Mouse (Mus musculus) urinary bladder, adult 18-20 months (tissue): ENCODE data around the gene Rbm48.
"Not testable (repeated sequence)": the region's sequence is repeated elsewhere in the genome, so short reads cannot be mapped to it uniquely, and the experiment has no call there.

Source experiments
- DNase-seq, 2 experiments: peaks; one replicate each; pipeline ENCODE4 v3.0.0; 2022; ENCODE audit warnings: low spot score in 2 of 2, mixed read lengths in 2 of 2

The Rbm48 gene

GRCm38 (mm10) chr5:3596399-3596766 is at the start of gene Rbm48:
Gene Rbm48, minus strand, starts transcription at chr5:3596585.
- DNase-seq: peak in 1 of 2 experiments; percentile 75

- no peak for DNase-seq
Measured at GRCm38 (mm10) chr5:3645326-3645725, 48.9 kb upstream of the Rbm48 start.

- DNase-seq: no peak
Measured at GRCm38 (mm10) chr5:3644621-3645020, 48.2 kb upstream of the Rbm48 start.

- no peak for DNase-seq
Measured at GRCm38 (mm10) chr5:3635286-3635685, 38.9 kb upstream of the Rbm48 start.

GRCm38 (mm10) chr5:3633951-3634350 is 37.6 kb upstream of the Rbm48 start:
- DNase-seq: no peak

- no peak for DNase-seq
Measured at GRCm38 (mm10) chr5:3633315-3633714, 36.9 kb upstream of the Rbm48 start.

- DNase-seq: no peak
Measured at GRCm38 (mm10) chr5:3632285-3632684, 35.9 kb upstream of the Rbm48 start.

- no peak for DNase-seq
Measured at GRCm38 (mm10) chr5:3631512-3632271, 35.3 kb upstream of the Rbm48 start.

GRCm38 (mm10) chr5:3630055-3630454 is 33.7 kb upstream of the Rbm48 start:
- no peak for DNase-seq

GRCm38 (mm10) chr5:3620486-3620885 is 24.1 kb upstream of the Rbm48 start:
- DNase-seq: no peak

- not testable (repeated sequence) for DNase-seq
Measured at GRCm38 (mm10) chr5:3611835-3612234, 15.4 kb upstream of the Rbm48 start.

GRCm38 (mm10) chr5:3609241-3609640 is 12.9 kb upstream of the Rbm48 start:
- no peak for DNase-seq

- no peak for DNase-seq
Measured at GRCm38 (mm10) chr5:3607114-3607513, 10.7 kb upstream of the Rbm48 start.

GRCm38 (mm10) chr5:3600790-3601189 is 4.4 kb upstream of the Rbm48 start:
- no peak for DNase-seq

GRCm38 (mm10) chr5:3600298-3600697 is 3.9 kb upstream of the Rbm48 start:
- no peak for DNase-seq

GRCm38 (mm10) chr5:3598766-3599165 is 2.4 kb upstream of the Rbm48 start:
- DNase-seq: no peak

GRCm38 (mm10) chr5:3597171-3597570 is 786 bp upstream of the Rbm48 start:
- DNase-seq: no peak

- DNase-seq: peak; percentile 93
Measured at GRCm38 (mm10) chr5:3595693-3596398, 539 bp downstream of the Rbm48 start, which contains the start of gene Pex1. Gene Pex1, plus strand, starts transcription at chr5:3596066.

- no peak for DNase-seq
Measured at GRCm38 (mm10) chr5:3579066-3579465, 17.3 kb downstream of the Rbm48 start.

GRCm38 (mm10) chr5:3577939-3578338 is 18.4 kb downstream of the Rbm48 start:
- no peak for DNase-seq

- no peak for DNase-seq
Measured at GRCm38 (mm10) chr5:3574825-3575224, 21.6 kb downstream of the Rbm48 start.

GRCm38 (mm10) chr5:3571266-3571665 is 25.1 kb downstream of the Rbm48 start, which contains the start of gene 1700109H08Rik:
Gene 1700109H08Rik, plus strand, starts transcription at chr5:3571566.
- DNase-seq: no peak

- no peak for DNase-seq
Measured at GRCm38 (mm10) chr5:3554198-3554597, 42.2 kb downstream of the Rbm48 start.
